Mouse (Mus musculus) adrenal gland, postnatal 10 days (tissue): ENCODE data around the gene Zfand4. TPM values are rescaled to one million over a fixed set of nuclear protein-coding genes. Genes with fewer than 3 reads are reported as not detected.

Source experiments
- DNase-seq: peaks from one replicate; pipeline ENCODE4 v3.0.0; 2021; ENCODE audit warnings: mixed read lengths
- total RNA-seq, 2 experiments: library from RNA; stranded (reverse); gene quantifications; 2 replicates each; pipeline ENCODE4 v1.2.3; 2021

The Zfand4 gene
- total RNA-seq, 2 experiments from 2014 or later = 5.0 to 5.5 TPM

- DNase-seq = no peak
Measured at GRCm38 (mm10) chr6:116374136-116374535, 110.1 kb downstream of the Zfand4 start.

- no peak for DNase-seq
Measured at GRCm38 (mm10) chr6:116374618-116375017, 110.6 kb downstream of the Zfand4 start.

- DNase-seq = no peak
Measured at GRCm38 (mm10) chr6:116378892-116379291, 114.9 kb downstream of the Zfand4 start.

Other genes starting within 250 kb of the Zfand4 start
- 10 to 100 TPM; 22.9 to 27.0 TPM for gene Tmcc1, start 70.7 kb upstream of the Zfand4 start, total RNA-seq
- 10 to 100 TPM; 41.3 to 52.7 TPM for gene Washc2, start 56.2 kb upstream of the Zfand4 start, total RNA-seq
- gene March8, start 73.8 kb downstream of the Zfand4 start, total RNA-seq = 10 to 100 TPM; 50.7 to 67.1 TPM
- 1 to 10 TPM; 2.1 TPM for gene Alox5, start 197.0 kb downstream of the Zfand4 start, total RNA-seq
- gene Olfr211, start 224.9 kb downstream of the Zfand4 start, total RNA-seq = not detected
- gene Olfr212, start 242.3 kb downstream of the Zfand4 start, total RNA-seq = not detected